Mouse (Mus musculus) c-Kit-positive CD71-positive TER-119-negative erythroid progenitor cells, embryonic 14.5 days (primary cell): ENCODE results near the gene N4bp2l1.

Experiments used
- DNase-seq: peaks from one replicate; pipeline ENCODE4 v3.0.0-alpha.2; 2013; ENCODE audit warnings: low read depth

Gene N4bp2l1

GRCm38 (mm10) chr5:150564426-150564825 is 32.6 kb downstream of the N4bp2l1 start:
- no peak for DNase-seq

- DNase-seq: no peak
Observed at GRCm38 (mm10) chr5:150561783-150562182, 35.2 kb downstream of the N4bp2l1 start.

- no peak for DNase-seq
Observed at GRCm38 (mm10) chr5:150561376-150561775, 35.6 kb downstream of the N4bp2l1 start.

- no peak for DNase-seq
Observed at GRCm38 (mm10) chr5:150560851-150561250, 36.1 kb downstream of the N4bp2l1 start.

GRCm38 (mm10) chr5:150559519-150560103 is 37.4 kb downstream of the N4bp2l1 start:
- no peak for DNase-seq

GRCm38 (mm10) chr5:150551637-150552036 is 45.4 kb downstream of the N4bp2l1 start:
- no peak for DNase-seq

- DNase-seq: no peak
Observed at GRCm38 (mm10) chr5:150543184-150543583, 53.8 kb downstream of the N4bp2l1 start.

GRCm38 (mm10) chr5:150541302-150541701 is 55.7 kb downstream of the N4bp2l1 start:
- DNase-seq: no peak

- DNase-seq: no peak
Observed at GRCm38 (mm10) chr5:150525239-150525638, 71.7 kb downstream of the N4bp2l1 start.

GRCm38 (mm10) chr5:150522867-150523234 is 74.1 kb downstream of the N4bp2l1 start:
- DNase-seq: no peak

GRCm38 (mm10) chr5:150521937-150522866 is 74.8 kb downstream of the N4bp2l1 start, which contains the start of gene Brca2:
Gene Brca2 (plus strand): TSS chr5:150522630.
- peak; percentile 83 for DNase-seq
